Mouse (Mus musculus) G1E (cell line): ENCODE measurements around the gene Gja5.
"Not testable (repeated sequence)": the region's sequence is repeated elsewhere in the genome, so short reads cannot be mapped to it uniquely, and the experiment has no call there.

Experiments
- CTCF ChIP-seq: IDR thresholded peaks from 2 replicates; pipeline ENCODE4 v1.5.1; 2012; ENCODE audit warnings: low read depth, low read length, inconsistent platforms, mixed read lengths
- GATA1 ChIP-seq: IDR thresholded peaks from 2 replicates; pipeline ENCODE4 v1.6.1; 2012; ENCODE audit warnings: borderline replicate concordance, low read length, inconsistent platforms, mixed read lengths
- TAL1 ChIP-seq: conservative IDR thresholded peaks from 2 replicates; pipeline ENCODE4 v1.6.1; 2012; ENCODE audit warnings: low read depth, low read length, inconsistent platforms, mixed read lengths

DNA sequence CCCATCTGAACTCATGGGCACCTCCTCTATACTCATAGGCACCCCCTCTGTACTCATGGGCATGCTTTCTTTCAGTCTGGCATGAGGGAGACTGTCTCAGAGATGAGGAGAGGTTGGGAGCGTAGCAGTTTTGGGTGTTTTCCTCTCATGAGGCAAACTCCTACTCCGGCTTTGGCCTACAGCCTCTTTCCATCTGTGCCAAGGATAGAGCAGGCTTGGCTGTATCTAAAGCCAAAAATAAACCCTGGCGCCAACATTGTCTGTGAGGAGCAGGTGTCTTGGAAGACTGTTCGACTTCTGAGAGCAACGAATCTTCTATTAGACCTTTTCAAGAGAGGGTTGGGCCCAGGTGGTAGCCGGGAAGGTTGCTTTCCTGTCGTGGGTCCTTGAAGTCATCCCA is 165.1 kb downstream of the Gja5 start:
- not testable (repeated sequence) for TF ChIP-seq CTCF, TAL1, GATA1
